Mouse (Mus musculus) CH12.LX (cell line): ENCODE measurements around the gene Il4i1.

ENCODE experiments used
- CHD1 ChIP-seq: IDR thresholded peaks from 2 replicates; pipeline ENCODE4 v1.6.1; 2012; ENCODE audit warnings: low read depth, low read length, improper control_type of control experiment, inconsistent platforms
- CTCF ChIP-seq, 2 experiments: IDR thresholded peaks in 1 of 2; conservative IDR thresholded peaks in 1 of 2; 2 replicates each; pipeline ENCODE4 v1.5.1; 2011 to 2012; ENCODE audit warnings: low read depth in 2 of 2, low read length in 2 of 2, improper control_type of control experiment in 1 of 2, inconsistent platforms in 1 of 2, mild to moderate bottlenecking in 1 of 2, moderate library complexity in 1 of 2
- JUND ChIP-seq: conservative IDR thresholded peaks from 2 replicates; pipeline ENCODE4 v1.6.1; 2011; ENCODE audit warnings: low read depth, low read length, improper control_type of control experiment
- NRF1 ChIP-seq: IDR thresholded peaks from 2 replicates; pipeline ENCODE4 v1.6.1; 2014; ENCODE audit warnings: low read depth, mild to moderate bottlenecking, inconsistent platforms, low read length, improper control_type of control experiment, moderate library complexity
- POLR2A ChIP-seq: IDR thresholded peaks from 2 replicates; pipeline ENCODE4 v1.6.1; 2011; ENCODE audit warnings: low read depth, mild to moderate bottlenecking, improper control_type of control experiment, low read length
- POLR2AphosphoS2 ChIP-seq: IDR thresholded peaks from 2 replicates; pipeline ENCODE4 v1.6.1; 2011; ENCODE audit warnings: low read depth, low read length, improper control_type of control experiment
- TBP ChIP-seq: conservative IDR thresholded peaks from 2 replicates; pipeline ENCODE4 v1.6.1; 2011; ENCODE audit warnings: low read depth, low read length, improper control_type of control experiment
- TCF12 ChIP-seq: IDR thresholded peaks from 2 replicates; pipeline ENCODE4 v1.6.1; 2014; ENCODE audit warnings: low read depth, mild to moderate bottlenecking, inconsistent platforms, low read length, improper control_type of control experiment
- UBTF ChIP-seq: IDR thresholded peaks from 2 replicates; pipeline ENCODE4 v1.6.1; 2012; ENCODE audit warnings: low read depth, mild to moderate bottlenecking, inconsistent platforms, low read length, improper control_type of control experiment, moderate library complexity
- USF1 ChIP-seq: IDR thresholded peaks from 2 replicates; pipeline ENCODE4 v1.6.1; 2014; ENCODE audit warnings: low read depth, mild to moderate bottlenecking, inconsistent platforms, low read length, improper control_type of control experiment

- TF ChIP-seq TCF12 (no peak), POLR2A (no peak), CTCF (conservative IDR thresholded peaks at IDR 0.05 in 1 of 2, IDR thresholded peaks at IDR 0.05 in 1 of 2; ENCODE audit: low read depth in 2 of 2, low read length in 2 of 2) (no peak), TBP (no peak), UBTF (no peak), NRF1 (no peak), JUND (no peak), USF1 (no peak), CHD1 (no peak), POLR2AphosphoS2 (no peak)
Measured at GRCm38 (mm10) chr7:44772591-44773204, 43.5 kb upstream of the Il4i1 start.
